Mouse (Mus musculus): Measurements from ENCODE around the gene Dbr1.
A peak's percentile ranks its signal among the peaks of the same experiment; 100 is the strongest.

- TF ChIP-seq CTCF (IDR thresholded peaks at IDR 0.05 in 2 of 3, conservative IDR thresholded peaks at IDR 0.05 in 1 of 3; ENCODE audit: control insufficient read depth in 1 of 3, insufficient read depth in 1 of 3, low read depth in 2 of 3, low read length in 3 of 3, poor library complexity in 1 of 3, severe bottlenecking in 1 of 3) (peak; percentile 40 to 77 (median 53); a peak in 5 of 6 replicates), EP300 (IDR thresholded peaks at IDR 0.05; ENCODE audit: low read depth in 1 of 2, low read length in 2 of 2) (no peak), CHD1 (IDR thresholded peaks at IDR 0.05; ENCODE audit: low read depth, low read length) (no peak), MAX (IDR thresholded peaks at IDR 0.05; ENCODE audit: low read length) (peak; percentile 66), POLR2A (IDR thresholded peaks at IDR 0.05; ENCODE audit: control insufficient read depth in 1 of 2, insufficient read depth in 1 of 2, low read depth in 1 of 2, low read length in 2 of 2, poor library complexity in 1 of 2) (no peak)
Measured at GRCm38 (mm10) chr9:99580655-99581054, 5.1 kb downstream of the Dbr1 start.

All from MEL (cell line).